Mouse (Mus musculus) spleen, adult 2 months (tissue): ENCODE results near the gene Pde4c. TPM values are rescaled to one million over a fixed set of nuclear protein-coding genes. Genes with fewer than 3 reads are reported as not detected.
A peak's percentile ranks its signal among the peaks of the same experiment; 100 is the strongest.

Source experiments
- DNase-seq, 2 experiments: peaks; one replicate each; pipeline versions ENCODE4 v3.0.0 to v3.0.0-alpha.2; 2012 to 2021; ENCODE audit warnings: low spot score in 2 of 2, low read depth in 1 of 2
- H3K27ac ChIP-seq: fragments of 200-500 bp; 2 replicates; pipeline ENCODE4 v1.5.1; 2012; ENCODE audit warnings: low read length, inconsistent platforms; ENCODE audit not compliant: insufficient read depth
- H3K27me3 ChIP-seq: fragments of 200-500 bp; 2 replicates; pipeline ENCODE4 v1.6.1; 2012; ENCODE audit warnings: mild to moderate bottlenecking, moderate library complexity, low read length, inconsistent platforms; ENCODE audit not compliant: control insufficient read depth, insufficient read depth
- H3K36me3 ChIP-seq: fragments of 200-500 bp; 2 replicates; pipeline ENCODE4 v1.6.1; 2012; ENCODE audit warnings: mild to moderate bottlenecking, low read length, inconsistent platforms; ENCODE audit not compliant: control insufficient read depth, insufficient read depth
- H3K4me1 ChIP-seq: fragments of 200-500 bp; 2 replicates; pipeline ENCODE4 v1.6.1; 2011; ENCODE audit warnings: inconsistent platforms; ENCODE audit not compliant: control insufficient read depth, insufficient read depth, insufficient read length
- H3K4me3 ChIP-seq: fragments of 200-500 bp; 2 replicates; pipeline ENCODE4 v1.5.1; 2011; ENCODE audit warnings: mild to moderate bottlenecking, inconsistent platforms; ENCODE audit not compliant: insufficient read depth, insufficient read length; ENCODE audit errors: extremely low read depth
- CTCF ChIP-seq: fragments of 200-500 bp; IDR thresholded peaks from 2 replicates; pipeline ENCODE4 v1.5.1; 2011; ENCODE audit warnings: mild to moderate bottlenecking, inconsistent platforms; ENCODE audit not compliant: insufficient read depth, insufficient read length, insufficient replicate concordance; ENCODE audit errors: extremely low read depth
- POLR2A ChIP-seq: fragments of 200-500 bp; IDR thresholded peaks from 2 replicates; pipeline ENCODE4 v1.6.1; 2011; ENCODE audit warnings: low read depth, low read length, inconsistent platforms
- WGBS: fragments of 180-500 bp; shearing (Covaris S2); methylation state at CpG from one replicate; pipeline ENCODE4 v1.1.7; 2018; 5-methylcytosine and 5-hydroxymethylcytosine counted together
- polyA plus RNA-seq: library from polyadenylated mRNA; depleted of rRNA; stranded (reverse); fragments of >200 nt; gene quantifications from 2 replicates; pipeline ENCODE4 v1.2.3, GENCODE M21; 2012

The Pde4c gene
- polyA plus RNA-seq, 1 experiment = 2.8 TPM

DNA sequence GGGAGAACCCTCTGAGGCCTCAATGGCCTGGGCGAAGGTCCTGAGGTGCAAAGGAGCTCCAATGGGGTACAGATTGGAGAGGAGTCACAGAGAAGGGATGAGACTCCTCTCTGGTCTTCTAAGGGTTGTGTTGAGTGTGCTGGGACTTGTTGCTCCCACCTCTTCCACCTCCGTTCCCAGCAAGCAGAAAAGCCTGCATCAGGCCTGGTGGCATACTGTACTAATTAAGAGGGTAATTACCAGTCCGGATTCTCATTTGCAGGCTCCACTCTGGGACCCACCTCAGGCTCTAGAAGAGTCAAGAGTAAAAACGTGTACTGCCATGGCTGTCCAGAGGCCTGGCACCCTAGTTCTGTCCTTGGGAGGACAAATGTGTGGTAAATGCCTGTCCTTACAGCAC is 26.6 kb upstream of the Pde4c start:
- peak overlapping the region; percentile 67 for H3K27ac ChIP-seq
- no peaks in the 10 kb centered on the region for H3K27me3 ChIP-seq
- no peak overlapping the region for H3K4me3 ChIP-seq
- peaks cover 6% of the 10 kb centered on the region for H3K36me3 ChIP-seq
- DNase-seq = no peak
- peaks cover 48% of the 10 kb centered on the region for H3K4me1 ChIP-seq
- TF ChIP-seq POLR2A = no peak
- TF ChIP-seq CTCF = no peak
- WGBS = 77% methylated on average over 4 of the region's 4 CpGs

- TF ChIP-seq CTCF = no peak
- no peak for TF ChIP-seq POLR2A
- H3K36me3 ChIP-seq = peaks cover 7% of the 10 kb centered on the region
- no peak for DNase-seq
- peaks cover 48% of the 10 kb centered on the region for H3K4me1 ChIP-seq
- H3K27ac ChIP-seq = peak overlapping the region; percentile 96
- 69% methylated on average over 12 of the region's 12 CpGs for WGBS
- H3K27me3 ChIP-seq = no peaks in the 10 kb centered on the region
- H3K4me3 ChIP-seq = peak overlapping the region; percentile 31
Measured at GRCm38 (mm10) chr8:70697366-70698250, 25.9 kb upstream of the Pde4c start.

DNA sequence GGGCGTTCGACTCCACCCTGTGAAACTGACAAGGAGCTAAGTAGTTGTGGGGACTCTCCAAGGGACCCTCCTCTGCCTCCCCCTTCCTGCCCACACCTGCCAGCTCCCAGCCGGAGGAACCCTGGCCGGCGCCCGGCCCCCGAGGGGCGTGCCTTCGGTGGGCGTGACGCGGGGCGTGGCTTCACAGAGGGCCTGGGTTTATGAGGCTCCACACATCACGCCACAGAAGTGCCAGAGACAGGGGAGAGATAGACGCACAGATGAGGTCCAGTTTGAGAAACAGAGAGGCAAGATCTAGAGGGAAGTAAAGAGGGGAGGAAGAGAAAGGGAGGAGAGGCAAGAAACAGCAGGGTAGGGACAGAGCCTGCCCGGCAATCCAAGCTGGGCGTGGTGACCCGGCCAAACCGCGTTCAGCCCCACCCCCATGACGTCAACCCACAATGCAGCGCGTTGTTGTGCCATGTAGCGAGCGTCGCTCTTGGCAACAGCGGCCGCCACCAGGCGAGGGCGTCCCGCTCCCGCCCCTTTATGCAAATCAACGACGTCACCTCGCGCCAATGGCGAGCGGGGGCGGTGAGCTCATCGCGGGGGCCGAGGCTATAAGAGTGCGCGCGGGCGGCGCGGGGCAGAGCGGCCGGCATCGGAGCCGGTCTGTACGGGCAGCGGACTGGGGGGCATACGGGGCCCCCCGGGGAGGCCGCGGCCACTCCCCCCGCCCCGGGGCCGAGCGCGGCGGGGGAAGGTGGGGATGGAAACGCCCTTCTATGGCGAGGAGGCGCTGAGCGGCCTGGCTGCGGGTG is 25.0 kb upstream of the Pde4c start, which contains the start of gene Jund:
Gene Jund (plus strand): TSS at position 640 of the 800 bp plus-strand sequence.
- H3K4me3 ChIP-seq = peak within 1 kb of the TSS; percentile 87
- DNase-seq = peak; percentile 98 to 100
- peaks cover 45% of the 10 kb centered on the region for H3K4me1 ChIP-seq
- peak within 1 kb of the TSS; percentile 98 for H3K27ac ChIP-seq
- H3K36me3 ChIP-seq = peaks cover 11% of the 10 kb centered on the region
- WGBS = under 1% methylated on average over 61 of the region's 69 CpGs
- no peaks in the 10 kb centered on the region for H3K27me3 ChIP-seq
- peak; percentile 99 for TF ChIP-seq POLR2A
- no peak for TF ChIP-seq CTCF

- under 1% methylated on average over 89 of the region's 89 CpGs for WGBS
- Histone ChIP-seq H3K4me3 (peak overlapping the region; percentile 87), H3K36me3 (peaks cover 11% of the 10 kb centered on the region), H3K27ac (peak overlapping the region; percentile 98), H3K27me3 (no peaks in the 10 kb centered on the region), H3K4me1 (peaks cover 39% of the 10 kb centered on the region)
- DNase-seq = peak in 1 of 2 experiments; percentile 55
- TF ChIP-seq CTCF (no peak), POLR2A (no peak)
Measured at GRCm38 (mm10) chr8:70699116-70699833, 24.2 kb upstream of the Pde4c start.

GRCm38 (mm10) chr8:70699834-70700554 is 23.5 kb upstream of the Pde4c start:
- TF ChIP-seq CTCF (no peak), POLR2A (peak; percentile 24)
- H3K27me3 ChIP-seq = no peaks in the 10 kb centered on the region
- peak in 1 of 2 experiments; percentile 77 for DNase-seq
- H3K4me3 ChIP-seq = peak overlapping the region; percentile 87
- H3K4me1 ChIP-seq = peaks cover 37% of the 10 kb centered on the region
- under 1% methylated on average over 58 of the region's 59 CpGs for WGBS
- peak overlapping the region; percentile 98 for H3K27ac ChIP-seq
- peaks cover 11% of the 10 kb centered on the region for H3K36me3 ChIP-seq

GRCm38 (mm10) chr8:70700555-70700922 is 23.0 kb upstream of the Pde4c start:
- WGBS = under 1% methylated on average over 20 of the region's 20 CpGs
- peak; percentile 89 to 91 for DNase-seq
- Histone ChIP-seq H3K4me1 (peaks cover 31% of the 10 kb centered on the region), H3K4me3 (peak overlapping the region; percentile 87), H3K36me3 (peaks cover 11% of the 10 kb centered on the region), H3K27me3 (no peaks in the 10 kb centered on the region), H3K27ac (peak overlapping the region; percentile 98)
- no peak; the same call in 1 of the 2 replicates for TF ChIP-seq POLR2A
- peak; percentile 91 for TF ChIP-seq CTCF
